Mouse (Mus musculus) brain, embryonic 14.5 days (tissue): ENCODE measurements at regions not wholly inside any gene's neighbourhood (a gene's known extent, or its start where the extent isn't known, plus 50 kb on each side); places are given as distances from the start of the nearest gene placed in this dataset.

Source experiments
- CTCF ChIP-seq: fragments of 200-500 bp; IDR thresholded peaks from 2 replicates; pipeline ENCODE4 v1.5.1; 2012; ENCODE audit warnings: inconsistent platforms, mild to moderate bottlenecking, moderate library complexity, borderline replicate concordance; ENCODE audit not compliant: insufficient read depth, insufficient read length; ENCODE audit errors: extremely low read depth
- POLR2A ChIP-seq: fragments of 200-500 bp; IDR thresholded peaks from 2 replicates; pipeline ENCODE4 v1.6.1; 2012; ENCODE audit warnings: mild to moderate bottlenecking, inconsistent platforms, borderline replicate concordance; ENCODE audit not compliant: poor library complexity, insufficient read depth, insufficient read length, severe bottlenecking; ENCODE audit errors: extremely low read depth

DNA sequence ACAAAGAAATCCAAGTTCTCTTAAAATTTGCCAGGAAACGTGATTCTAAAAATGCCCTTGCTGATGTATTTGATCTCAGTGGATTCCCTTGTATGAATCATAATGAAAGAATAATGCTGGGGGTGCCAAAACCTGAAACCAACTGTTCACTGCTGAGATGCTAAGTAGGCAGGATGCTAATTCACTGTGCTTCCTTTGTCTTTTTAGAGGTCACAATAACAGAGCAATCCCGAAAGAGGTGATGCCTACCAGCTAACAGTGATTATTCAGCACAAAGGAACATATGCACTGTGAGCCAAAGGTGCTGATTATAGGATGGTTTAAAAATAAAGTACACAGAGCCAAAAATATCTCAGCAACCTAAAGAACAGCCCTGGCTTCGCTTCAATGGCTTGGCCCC lies 344.9 kb downstream of the Jrkl start:
- TF ChIP-seq CTCF (no peak), POLR2A (no peak)
